Mouse (Mus musculus): ENCODE data around the gene Zic5.

Gene Zic5

GRCm38 (mm10) chr14:122463734-122464341, 1.6 kb downstream of the Zic5 start:
- WGBS: under 1% methylated on average over 58 of the region's 58 CpGs

DNA sequence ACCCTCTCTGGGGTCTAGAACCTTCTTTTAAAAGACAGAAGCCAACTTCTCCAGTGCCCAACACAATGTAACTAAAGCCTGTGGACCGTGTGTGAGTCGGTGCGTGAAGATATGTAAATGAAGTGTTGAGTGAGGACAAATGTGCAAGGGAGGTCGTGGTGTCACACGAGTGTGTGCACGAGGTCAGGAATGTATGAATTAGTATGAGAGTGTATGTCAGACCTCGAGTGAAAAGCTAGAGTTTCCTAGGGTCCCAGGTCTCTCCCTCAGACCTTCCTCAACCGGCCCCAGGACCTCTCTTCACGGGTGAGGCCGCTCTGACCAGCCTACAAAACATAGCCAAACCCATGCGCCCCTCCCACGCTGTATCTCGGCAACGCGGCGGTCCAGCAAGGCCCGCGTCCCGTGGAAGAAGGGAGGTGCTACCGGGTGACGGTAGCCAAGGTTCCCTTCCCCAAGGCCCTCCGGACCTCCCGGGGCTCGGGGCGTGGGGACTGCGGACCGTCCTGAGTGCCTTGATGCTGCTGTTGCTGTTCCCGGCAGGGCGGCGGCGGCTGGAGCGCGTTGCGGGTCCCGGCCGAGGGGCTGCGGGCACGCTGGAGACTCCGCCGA, 2.3 kb downstream of the Zic5 start:
- WGBS: 9% methylated on average over 40 of the region's 40 CpGs

- 32% methylated on average over 17 of the region's 17 CpGs for WGBS
Measured at GRCm38 (mm10) chr14:122462689-122463079, 2.8 kb downstream of the Zic5 start.

GRCm38 (mm10) chr14:122461966-122462365, 3.5 kb downstream of the Zic5 start:
- 54% methylated on average over 9 of the region's 9 CpGs for WGBS

- WGBS: 71% methylated on average over 3 of the region's 3 CpGs
Measured at GRCm38 (mm10) chr14:122461500-122461899, 4.0 kb downstream of the Zic5 start.

GRCm38 (mm10) chr14:122460226-122460625, 5.3 kb downstream of the Zic5 start:
- WGBS: 59% methylated on average over 5 of the region's 5 CpGs

DNA sequence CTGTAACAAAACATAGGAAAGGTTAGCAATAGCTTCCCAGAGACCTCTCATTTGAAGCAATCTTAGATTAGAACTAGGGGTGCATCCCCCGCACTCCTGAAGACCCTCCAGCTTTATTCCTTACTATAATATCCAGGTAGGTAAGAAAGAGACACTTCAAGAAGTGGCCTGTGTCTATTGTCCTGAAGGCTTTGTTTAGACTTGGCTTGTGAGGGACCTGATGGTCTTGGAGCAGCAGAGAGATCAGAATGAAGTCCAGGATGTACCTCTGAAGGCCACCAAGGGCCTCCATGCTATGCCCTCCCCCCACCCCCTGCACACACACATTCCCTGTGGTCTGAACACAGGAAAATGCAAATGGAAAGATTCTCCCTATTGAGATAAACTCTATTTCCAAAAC, 5.7 kb downstream of the Zic5 start:
- 81% methylated on average over 1 of the region's 1 CpGs for WGBS

DNA sequence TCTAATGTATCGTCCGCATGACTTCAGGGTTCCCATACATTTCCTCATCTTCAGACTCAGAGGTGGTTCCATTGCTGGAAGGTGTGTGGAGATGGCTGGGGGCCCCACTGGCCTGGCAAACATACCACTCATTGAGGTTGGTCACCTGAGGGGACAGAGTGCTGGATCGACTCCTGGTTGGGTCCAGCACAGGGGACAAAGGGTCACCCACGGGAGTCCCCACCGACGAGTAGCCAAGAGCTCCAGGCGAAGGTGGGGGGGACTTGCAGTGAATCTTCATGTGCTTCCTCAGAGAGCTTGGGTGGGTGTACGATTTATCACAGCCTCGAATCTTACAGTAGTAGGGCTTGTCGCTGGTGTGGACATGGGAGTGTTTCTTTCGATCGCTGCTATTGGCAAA, 6.1 kb downstream of the Zic5 start:
- 66% methylated on average over 12 of the region's 12 CpGs for WGBS

DNA sequence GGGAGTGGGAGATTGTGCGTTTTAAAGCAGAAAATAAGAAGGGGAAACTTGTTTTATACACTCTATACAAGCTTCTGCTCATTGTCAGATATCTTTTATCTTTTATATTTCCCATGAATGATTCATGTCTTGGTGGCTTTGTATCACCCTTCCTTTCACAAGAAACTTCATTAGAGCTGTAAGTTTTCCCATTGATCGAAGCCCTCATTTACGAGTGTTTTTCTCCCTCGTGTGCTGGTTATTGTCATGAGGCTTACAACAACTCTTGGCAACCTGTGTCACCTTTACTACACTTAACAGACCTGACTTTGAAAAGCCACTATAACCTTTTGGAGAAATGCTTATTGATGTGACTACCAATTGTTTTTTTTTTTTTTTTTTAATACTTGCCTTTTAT, 9.9 kb downstream of the Zic5 start:
- 52% methylated on average over 4 of the region's 4 CpGs for WGBS

- WGBS: 51% methylated on average over 10 of the region's 10 CpGs
Measured at GRCm38 (mm10) chr14:122454901-122455561, 10.4 kb downstream of the Zic5 start.

DNA sequence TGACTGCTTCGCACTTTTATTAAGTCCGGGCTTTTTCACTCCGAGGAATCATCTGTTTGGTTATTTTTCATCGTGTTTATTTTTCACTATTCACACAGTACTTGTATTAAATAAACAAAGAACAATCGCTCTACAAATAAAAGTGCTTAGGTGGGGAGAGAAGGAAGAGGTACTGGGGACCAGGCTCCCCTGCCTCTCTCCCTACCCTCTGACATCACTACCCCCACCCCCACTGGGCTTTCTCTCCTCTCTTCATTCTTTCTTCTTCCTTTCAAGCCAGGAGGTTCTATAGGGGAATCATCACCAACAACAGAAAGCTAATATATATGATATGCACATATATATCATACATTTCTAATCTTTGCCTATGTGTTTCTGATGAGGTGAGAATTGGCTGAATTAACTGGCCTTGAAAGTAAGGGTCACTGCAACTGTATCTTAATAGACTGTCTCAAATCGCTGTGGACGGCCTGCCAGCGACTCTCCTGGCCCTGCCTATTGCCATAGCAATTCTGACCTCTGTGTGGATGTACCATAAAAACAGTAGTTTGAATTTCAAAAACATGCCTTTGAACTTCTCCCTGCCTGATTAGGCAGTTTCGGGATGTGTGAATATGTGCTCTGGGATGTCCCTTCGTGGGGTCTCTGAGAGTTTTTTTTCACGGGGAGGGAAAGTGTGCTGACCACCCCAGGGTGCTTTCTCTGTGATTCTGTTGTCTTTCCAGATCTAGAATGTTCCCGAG, 11.3 kb downstream of the Zic5 start:
- WGBS: 23% methylated on average over 12 of the region's 12 CpGs

GRCm38 (mm10) chr14:122453388-122453995, 12.0 kb downstream of the Zic5 start:
- WGBS: 7% methylated on average over 32 of the region's 32 CpGs

DNA sequence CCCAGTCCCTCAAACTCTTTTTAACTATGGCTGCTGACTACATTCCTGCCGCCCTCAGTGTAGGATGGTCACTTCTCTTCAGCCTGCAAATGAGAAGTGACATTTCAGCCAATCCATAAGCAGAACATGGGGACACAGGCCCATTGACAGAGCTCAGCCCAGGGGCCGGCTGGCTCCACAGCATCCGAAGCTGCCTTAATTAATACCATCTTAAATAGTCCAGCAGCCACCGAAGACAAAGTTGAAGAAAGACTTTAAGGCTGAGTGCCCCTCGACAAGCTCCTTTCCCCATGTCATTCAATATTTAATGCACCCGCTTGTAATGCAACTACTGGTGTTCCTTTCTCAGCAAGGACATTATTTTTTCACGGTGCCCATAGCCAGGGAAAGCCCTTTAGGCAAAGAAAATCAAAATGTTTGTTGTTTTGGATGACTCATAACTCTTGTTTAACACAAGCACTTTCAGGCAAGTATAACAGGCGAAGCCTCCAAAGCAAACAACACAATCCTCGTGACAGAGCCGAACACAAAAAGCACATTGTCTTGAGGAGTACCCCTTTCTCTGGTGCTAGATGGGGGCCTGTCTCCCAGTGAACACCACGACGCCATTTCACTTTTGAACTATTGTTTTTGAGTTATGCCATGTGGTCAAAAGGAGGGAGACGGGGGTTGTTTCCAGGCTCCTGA, 12.6 kb downstream of the Zic5 start:
- 23% methylated on average over 13 of the region's 13 CpGs for WGBS

DNA sequence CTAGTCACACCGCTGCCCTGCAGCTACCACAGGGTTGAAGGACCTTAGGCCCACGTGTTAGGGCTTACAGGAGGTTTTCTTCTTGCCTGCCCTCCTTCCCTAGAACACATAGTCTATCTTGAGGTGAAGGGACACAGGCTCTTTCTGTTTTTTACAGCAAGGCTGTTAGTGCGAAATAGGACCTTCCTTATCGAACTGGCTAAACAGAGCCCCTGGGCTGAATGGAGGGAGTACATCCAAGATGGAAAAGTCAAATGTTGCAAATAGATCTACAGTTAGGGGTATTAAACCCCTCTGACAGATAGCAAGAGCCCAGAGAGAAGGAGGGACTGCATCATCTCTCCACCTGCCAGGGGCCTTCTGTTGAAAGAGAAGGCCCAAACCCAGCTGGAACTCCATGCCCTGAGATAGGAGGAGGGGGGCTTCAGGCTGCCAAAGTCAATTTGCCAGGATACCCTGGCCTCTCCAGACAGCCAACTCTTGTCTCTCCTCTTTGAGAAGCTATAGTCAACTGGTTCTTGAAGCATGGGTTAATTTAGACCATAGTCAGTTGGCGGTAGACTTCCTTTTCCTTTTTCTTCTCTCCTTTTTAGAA, 13.8 kb downstream of the Zic5 start:
- WGBS: 76% methylated on average over 5 of the region's 5 CpGs

DNA sequence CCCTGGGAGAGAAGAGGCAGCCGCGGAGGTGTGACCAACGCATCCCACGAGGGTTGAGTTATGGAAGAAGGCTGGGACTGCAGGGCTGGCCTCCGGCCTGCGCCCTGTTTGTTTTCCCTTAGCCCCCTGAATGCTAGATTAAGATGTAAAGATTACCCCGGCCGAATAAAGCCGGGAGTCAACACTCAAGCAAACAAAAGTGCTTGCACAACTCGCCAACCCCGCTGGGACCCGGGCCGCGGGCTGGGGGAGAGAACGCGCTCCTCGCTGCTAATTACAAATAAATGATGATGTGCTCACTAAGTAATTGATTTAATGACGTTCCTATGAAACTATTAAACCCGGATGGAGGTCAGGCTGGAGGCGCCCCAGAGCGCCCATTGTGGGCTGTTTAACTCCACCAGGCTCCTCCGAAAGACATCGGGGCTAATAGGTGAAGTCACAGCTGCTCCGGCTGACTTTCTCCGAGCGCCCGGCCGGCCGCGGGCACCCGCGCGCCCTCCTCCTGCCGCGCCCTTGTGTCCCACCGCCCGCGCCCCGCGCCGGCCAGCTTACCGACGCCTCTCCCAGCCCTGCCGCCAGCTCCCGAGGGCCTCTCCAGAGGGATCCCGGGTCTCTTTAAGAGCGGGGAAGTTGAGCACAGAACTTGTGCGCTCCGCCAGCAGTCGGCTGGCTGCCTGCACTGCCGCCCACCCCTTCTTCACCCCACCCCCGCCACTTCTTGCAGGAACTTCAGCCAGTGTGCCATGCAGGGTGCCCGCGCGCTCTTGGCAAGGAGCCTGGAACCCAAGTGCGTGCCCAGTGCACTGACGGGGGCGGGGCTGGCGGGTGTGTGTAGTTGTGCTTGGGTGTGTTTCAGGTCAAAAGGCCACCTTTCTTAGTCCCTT, 14.7 kb downstream of the Zic5 start, which contains the start of gene Gm5089:
Gm5089 (minus strand) TSS at position 620 of the 887 bp plus-strand sequence.
- WGBS: 1% methylated on average over 59 of the region's 59 CpGs

DNA sequence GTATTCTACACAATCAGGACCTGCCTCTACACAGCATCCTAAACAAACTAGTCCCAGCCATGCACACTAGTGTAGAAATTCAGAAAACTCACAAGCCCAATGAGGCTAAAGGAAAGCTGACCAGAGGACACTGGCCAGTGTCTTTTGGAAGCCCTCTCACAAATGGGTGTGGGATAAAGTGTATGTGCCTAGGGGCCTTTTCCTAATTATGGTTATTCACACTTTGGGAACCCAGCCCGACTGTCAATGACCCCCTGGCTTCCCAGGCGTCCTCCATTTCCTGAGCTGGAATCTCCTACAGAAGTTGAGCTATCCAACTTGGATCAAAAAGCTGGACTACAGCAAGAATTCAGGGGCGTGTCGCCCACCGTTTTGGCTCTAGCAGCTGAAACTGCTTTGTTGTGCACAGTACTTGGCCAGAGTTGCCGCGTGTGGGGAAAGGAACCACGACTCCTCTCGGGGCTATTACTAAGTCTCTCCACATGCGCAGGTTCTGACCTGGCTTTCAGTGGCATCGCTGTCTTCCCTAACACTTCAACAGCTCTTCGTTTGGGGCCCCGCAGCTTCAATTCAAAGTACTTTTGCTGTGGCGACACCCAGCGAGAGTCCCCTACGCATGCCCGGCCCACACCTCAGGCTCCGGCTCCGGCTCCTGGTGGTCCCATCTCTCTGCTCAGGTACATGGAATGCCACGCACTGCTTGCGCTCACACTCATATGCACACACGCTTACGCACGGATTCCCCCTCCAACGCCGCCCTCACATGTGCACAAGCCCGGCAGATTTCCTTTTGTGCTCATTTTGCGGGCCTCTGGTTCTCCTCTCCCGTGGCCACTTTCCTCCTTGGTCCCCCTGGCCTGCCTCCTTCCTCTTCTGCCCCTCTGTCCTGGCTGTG, 15.6 kb downstream of the Zic5 start:
- WGBS: 10% methylated on average over 29 of the region's 29 CpGs

DNA sequence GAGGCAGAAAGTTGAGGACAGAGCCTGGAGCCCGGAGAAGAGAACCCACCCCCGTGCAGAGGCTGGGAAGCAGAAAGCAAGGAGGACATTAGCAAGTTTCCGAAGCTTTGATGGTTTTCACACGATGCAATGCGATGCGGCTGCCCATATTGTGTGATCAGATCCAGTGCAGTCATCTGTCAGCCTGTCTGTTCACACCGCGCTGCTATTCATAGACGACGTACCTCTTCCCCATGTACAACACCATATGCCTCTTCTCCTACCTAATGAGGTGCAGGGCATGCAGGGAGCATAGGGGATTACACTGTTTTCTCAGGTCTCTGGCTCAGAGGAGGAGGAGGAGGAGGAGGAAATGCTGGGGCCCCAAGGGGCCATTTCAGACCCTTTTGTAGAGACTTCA, 28.6 kb downstream of the Zic5 start:
- 59% methylated on average over 10 of the region's 10 CpGs for WGBS

DNA sequence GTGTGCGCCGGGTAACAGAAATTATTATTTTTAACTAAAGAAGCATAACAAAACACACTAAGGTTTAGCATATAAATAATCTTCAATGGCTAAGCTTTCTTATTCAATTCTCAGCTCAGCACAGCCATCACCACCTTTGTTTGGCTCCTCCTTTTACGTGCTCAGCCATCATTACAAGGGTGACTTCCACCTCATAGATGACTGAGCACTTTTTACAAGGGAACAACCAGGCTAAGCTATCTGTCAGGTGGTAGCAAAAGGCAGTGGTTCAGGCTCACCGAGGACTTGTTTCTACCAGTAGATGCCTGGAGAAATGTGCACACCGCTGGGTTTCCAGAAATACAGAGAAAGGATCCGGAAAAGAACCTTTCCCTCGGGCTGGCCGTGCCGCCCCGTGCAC, 31.4 kb downstream of the Zic5 start:
- WGBS: 94% methylated on average over 10 of the region's 10 CpGs

DNA sequence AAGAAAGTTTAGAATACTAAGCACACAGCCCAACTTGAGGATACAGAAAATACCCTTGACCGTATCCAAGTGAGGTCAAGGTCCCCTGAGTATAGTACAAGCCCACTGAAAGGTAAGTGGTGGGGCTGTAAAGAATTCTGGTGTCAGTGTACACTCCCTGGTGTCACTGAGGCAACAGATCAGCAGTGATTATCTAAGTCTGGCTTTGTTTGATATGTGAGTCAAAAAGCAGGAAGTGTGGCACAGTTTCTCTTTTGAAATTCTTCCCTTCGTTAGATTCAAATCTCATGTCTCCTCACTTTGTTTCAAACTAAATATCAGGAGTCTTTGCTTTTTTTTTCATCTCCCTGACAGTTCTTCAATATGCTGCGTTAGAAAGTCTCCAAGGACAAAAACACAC, 32.9 kb downstream of the Zic5 start:
- WGBS: 58% methylated on average over 3 of the region's 3 CpGs

All from cerebral cortex, adult 2 months (tissue).